Mouse (Mus musculus): ENCODE measurements around the gene Ccr7. TPM values are rescaled to one million over a fixed set of nuclear protein-coding genes. Genes with fewer than 3 reads are reported as not detected.

Ccr7 gene
- polyA plus RNA-seq, 1 experiment from 2014 or later, result 0.40 TPM

DNA sequence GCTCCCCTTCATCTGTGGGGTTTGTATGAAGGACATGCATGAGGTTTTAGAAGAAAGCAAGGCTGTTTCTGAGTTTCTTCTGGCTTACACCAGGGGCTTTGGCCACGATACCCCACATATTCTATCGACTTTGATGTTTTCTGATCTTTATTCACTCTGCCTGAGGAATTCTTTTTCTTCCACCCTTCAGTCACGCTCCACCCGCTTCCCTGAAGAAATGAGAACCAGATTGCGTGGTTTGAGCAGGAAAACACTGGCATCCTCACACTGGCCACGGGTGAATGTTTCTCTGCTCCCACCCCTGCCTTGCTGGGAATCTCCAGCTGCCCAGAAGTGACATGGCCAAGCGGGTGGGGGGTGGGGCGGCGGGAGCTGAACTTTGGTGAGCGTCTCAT lies 30.2 kb downstream of the Ccr7 start:
- Histone ChIP-seq H3K27me3 (no peaks in the 10 kb centered on the region), H3K9ac (replicated peaks) (no peak overlapping the region), H3K4me1 (replicated peaks) (peaks cover 57% of the 10 kb centered on the region), H3K4me3 (replicated peaks) (no peak overlapping the region), H3K4me2 (peak overlapping the region; percentile 20), H3K27ac (peak overlapping the region; percentile 85), H3K9me3 (peaks cover 7% of the 10 kb centered on the region; the same call in 1 of the 2 replicates), H3K36me3 (no peaks in the 10 kb centered on the region)
- 21% methylated on average over 10 of the region's 10 CpGs for WGBS
- no peak for ATAC-seq (ENCODE audit: insufficient number of reproducible peaks, insufficient read depth, low FRiP score, low TSS enrichment, low read depth)

DNA sequence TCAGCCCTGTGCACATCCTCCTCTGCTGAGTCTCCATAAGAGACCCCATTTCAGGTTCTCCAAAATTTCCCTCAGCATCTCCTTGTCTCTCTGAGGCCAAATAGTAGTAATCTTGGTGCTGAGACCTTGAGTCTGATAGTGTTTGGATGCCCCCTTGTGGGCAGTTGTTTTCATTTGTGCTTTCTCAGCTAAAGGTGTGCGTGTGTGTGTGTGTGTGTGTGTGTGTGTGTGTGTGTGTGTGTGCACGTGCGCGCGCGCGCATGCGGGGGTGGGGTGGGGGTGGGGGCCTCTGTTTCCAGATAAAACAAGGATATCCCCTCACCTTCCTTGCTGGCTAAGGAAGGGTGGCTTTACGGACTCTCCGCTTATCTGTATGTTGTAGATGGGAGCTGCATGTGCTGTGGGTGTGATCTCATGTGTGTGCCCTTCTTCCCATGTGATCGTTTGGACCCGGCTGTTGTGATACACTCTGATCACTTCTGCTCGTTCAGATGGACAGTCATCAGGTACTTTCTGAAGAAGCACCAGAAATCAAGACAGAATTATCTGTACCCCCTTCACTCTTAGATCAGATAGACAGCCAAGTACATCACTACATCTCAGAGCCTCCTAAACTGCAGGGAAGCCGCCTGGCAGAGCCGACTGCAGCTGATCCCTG lies 30.8 kb downstream of the Ccr7 start:
- Histone ChIP-seq H3K27me3 (no peaks in the 10 kb centered on the region), H3K27ac (peak overlapping the region; percentile 85), H3K4me2 (peak overlapping the region; percentile 20; the same call in 1 of the 2 replicates), H3K4me3 (replicated peaks) (no peak overlapping the region), H3K9ac (replicated peaks) (no peak overlapping the region), H3K4me1 (replicated peaks) (peaks cover 57% of the 10 kb centered on the region), H3K9me3 (peaks cover 7% of the 10 kb centered on the region; the same call in 1 of the 2 replicates), H3K36me3 (no peaks in the 10 kb centered on the region)
- no peak for ATAC-seq (ENCODE audit: insufficient number of reproducible peaks, insufficient read depth, low FRiP score, low TSS enrichment, low read depth)
- 49% methylated on average over 8 of the region's 15 CpGs for WGBS

DNA sequence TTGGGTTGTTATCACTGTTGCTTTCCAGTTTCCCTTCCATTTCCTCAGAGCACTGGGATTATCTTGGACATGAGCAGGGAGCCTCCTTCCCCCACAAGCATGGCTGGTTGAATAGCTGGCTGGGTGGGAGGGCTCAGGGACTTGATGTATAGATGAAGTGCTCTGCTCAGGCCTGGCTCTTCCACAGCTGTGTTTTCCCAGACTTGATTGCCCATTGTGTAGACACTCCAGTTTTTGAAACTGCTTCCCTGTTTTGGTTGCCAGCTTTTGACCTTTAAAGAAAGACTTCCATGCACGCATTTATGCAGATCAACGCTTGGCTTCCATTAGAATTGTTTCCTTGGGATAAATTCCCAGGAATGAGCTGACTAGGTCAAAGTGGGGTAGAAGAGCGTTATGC lies 32.2 kb downstream of the Ccr7 start:
- Histone ChIP-seq H3K4me1 (replicated peaks) (peaks cover 58% of the 10 kb centered on the region), H3K9ac (replicated peaks) (no peak overlapping the region), H3K4me2 (no peak overlapping the region), H3K4me3 (replicated peaks) (no peak overlapping the region), H3K9me3 (peaks cover 10% of the 10 kb centered on the region; the same call in 1 of the 2 replicates), H3K27ac (peak overlapping the region; percentile 18; the same call in 1 of the 2 replicates), H3K36me3 (no peaks in the 10 kb centered on the region), H3K27me3 (no peaks in the 10 kb centered on the region)
- WGBS, result 58% methylated on average over 3 of the region's 3 CpGs
- ATAC-seq (ENCODE audit: insufficient number of reproducible peaks, insufficient read depth, low FRiP score, low TSS enrichment, low read depth), result no peak

DNA sequence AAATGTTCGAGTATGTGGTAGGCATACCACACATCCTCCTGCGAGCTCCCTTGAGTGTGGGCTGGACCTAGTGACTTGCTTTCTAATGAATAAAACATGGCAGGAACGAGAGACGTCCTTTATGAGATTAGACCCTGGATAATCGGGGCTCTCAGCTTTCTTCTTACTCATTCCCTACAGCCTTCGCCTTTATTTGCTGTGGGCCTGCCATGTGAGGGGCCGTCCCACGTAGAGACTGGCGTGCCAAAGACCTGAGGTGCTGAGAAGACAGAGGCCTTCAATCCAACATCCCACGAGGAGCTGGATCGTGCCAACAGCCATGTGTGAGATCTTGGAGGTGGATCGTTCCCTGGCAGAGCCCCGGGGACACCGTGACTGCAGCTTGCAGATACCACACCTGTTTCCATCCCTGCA lies 33.7 kb downstream of the Ccr7 start:
- Histone ChIP-seq H3K9ac (replicated peaks) (no peak overlapping the region), H3K4me3 (replicated peaks) (no peak overlapping the region), H3K4me2 (no peak overlapping the region), H3K27ac (peak overlapping the region; percentile 85), H3K27me3 (no peaks in the 10 kb centered on the region), H3K9me3 (peaks cover 10% of the 10 kb centered on the region; the same call in 1 of the 2 replicates), H3K36me3 (no peaks in the 10 kb centered on the region), H3K4me1 (replicated peaks) (peaks cover 46% of the 10 kb centered on the region)
- 44% methylated on average over 14 of the region's 14 CpGs for WGBS
- ATAC-seq (ENCODE audit: insufficient number of reproducible peaks, insufficient read depth, low FRiP score, low TSS enrichment, low read depth), result no peak

DNA sequence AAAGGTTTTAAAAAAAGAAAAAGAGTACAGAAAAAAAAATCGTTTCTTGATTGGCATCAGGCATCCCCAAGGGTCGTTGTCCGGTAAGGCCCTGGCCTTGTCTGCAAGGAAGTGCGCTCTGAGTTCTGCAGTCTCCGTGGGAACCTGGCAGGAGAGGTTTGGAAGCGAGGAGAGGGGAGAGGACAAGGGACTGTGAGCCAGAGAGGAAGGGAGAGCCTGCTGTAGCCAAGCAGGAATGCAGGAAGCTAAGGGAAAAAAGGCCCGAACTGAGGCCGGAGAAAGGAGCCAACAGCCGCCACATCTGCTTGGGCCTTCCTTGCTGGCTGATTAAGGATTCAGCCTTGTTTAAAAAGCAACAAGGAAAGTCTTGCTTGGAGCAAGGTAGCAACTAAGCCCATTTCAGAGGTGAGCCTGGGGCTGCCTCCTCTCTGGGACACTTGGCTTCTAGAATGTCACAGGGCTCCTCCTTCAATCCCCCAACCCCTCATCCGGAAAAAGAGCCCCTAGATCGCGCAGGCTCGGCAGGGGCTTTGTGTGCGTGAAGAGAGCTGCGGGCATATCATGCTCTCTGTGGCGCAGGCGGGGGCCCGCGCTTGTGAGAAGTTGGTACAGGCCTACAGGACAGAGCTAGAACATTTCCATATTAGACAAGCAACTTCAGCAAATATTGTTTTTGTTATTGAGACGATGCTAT lies 34.2 kb downstream of the Ccr7 start:
- no peaks in the 10 kb centered on the region for H3K36me3 ChIP-seq
- H3K4me3 ChIP-seq (replicated peaks), result no peak overlapping the region
- peaks cover 10% of the 10 kb centered on the region; the same call in 1 of the 2 replicates for H3K9me3 ChIP-seq
- WGBS, result 53% methylated on average over 20 of the region's 20 CpGs
- no peak overlapping the region for H3K4me2 ChIP-seq
- no peak overlapping the region for H3K9ac ChIP-seq (replicated peaks)
- peaks cover 45% of the 10 kb centered on the region for H3K4me1 ChIP-seq (replicated peaks)
- ATAC-seq (ENCODE audit: insufficient number of reproducible peaks, insufficient read depth, low FRiP score, low TSS enrichment, low read depth), result no peak
- H3K27me3 ChIP-seq, result no peaks in the 10 kb centered on the region
- H3K27ac ChIP-seq, result peak overlapping the region; percentile 85

DNA sequence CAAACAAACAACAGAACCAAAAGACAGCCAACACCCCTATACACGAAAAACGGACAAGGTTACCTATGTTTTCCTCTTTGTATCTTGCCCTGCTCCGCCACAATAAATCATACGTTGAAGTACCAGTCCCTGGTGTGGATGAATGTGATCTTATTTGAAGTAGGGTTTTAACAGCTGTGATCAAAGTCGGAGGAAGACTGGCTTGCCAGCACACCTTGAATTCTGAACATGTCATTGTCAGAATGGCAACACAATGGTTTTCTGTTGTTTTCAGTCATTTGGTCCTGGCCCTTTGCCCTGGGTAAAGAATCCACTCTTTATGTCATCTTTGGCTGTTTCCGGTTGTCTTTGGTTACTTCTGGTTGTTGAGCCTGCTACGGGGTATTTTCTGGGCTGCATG lies 35.9 kb downstream of the Ccr7 start:
- peaks cover 10% of the 10 kb centered on the region; the same call in 1 of the 2 replicates for H3K9me3 ChIP-seq
- no peaks in the 10 kb centered on the region for H3K27me3 ChIP-seq
- ATAC-seq (ENCODE audit: insufficient number of reproducible peaks, insufficient read depth, low FRiP score, low TSS enrichment, low read depth), result no peak
- peaks cover 29% of the 10 kb centered on the region for H3K4me1 ChIP-seq (replicated peaks)
- no peaks in the 10 kb centered on the region for H3K36me3 ChIP-seq
- H3K27ac ChIP-seq, result no peak overlapping the region
- no peak overlapping the region for H3K4me2 ChIP-seq
- no peak overlapping the region for H3K4me3 ChIP-seq (replicated peaks)
- whole genome bisulfite sequencing, result 80% methylated on average over 7 of the region's 7 CpGs
- no peak overlapping the region for H3K9ac ChIP-seq (replicated peaks)

DNA sequence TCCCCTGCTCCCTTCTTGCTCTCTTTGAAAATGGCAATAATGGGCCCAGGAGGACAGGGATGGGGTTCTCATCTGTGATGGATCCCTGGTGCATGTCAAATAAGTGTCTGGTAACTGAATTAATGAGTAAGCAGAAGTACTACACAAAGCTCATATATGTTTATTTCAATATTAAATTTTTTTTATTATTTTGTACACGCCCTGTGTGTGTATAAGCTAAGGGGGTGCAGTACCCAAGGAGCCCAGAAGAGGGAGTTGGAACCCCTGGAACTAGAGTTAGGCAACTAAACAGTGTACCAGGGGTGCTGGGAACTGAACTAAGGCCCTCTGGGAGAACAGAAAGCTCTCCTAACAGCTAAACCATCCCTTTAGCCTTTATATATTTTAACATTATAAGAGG lies 36.5 kb downstream of the Ccr7 start:
- peaks cover 6% of the 10 kb centered on the region; the same call in 1 of the 2 replicates for H3K9me3 ChIP-seq
- no peaks in the 10 kb centered on the region for H3K27me3 ChIP-seq
- no peak overlapping the region for H3K9ac ChIP-seq (replicated peaks)
- peaks cover 33% of the 10 kb centered on the region for H3K4me1 ChIP-seq (replicated peaks)
- WGBS, result 87% methylated on average over 1 of the region's 1 CpGs
- H3K36me3 ChIP-seq, result no peaks in the 10 kb centered on the region
- H3K27ac ChIP-seq, result no peak overlapping the region
- H3K4me2 ChIP-seq, result no peak overlapping the region
- H3K4me3 ChIP-seq (replicated peaks), result no peak overlapping the region
- ATAC-seq (ENCODE audit: insufficient number of reproducible peaks, insufficient read depth, low FRiP score, low TSS enrichment, low read depth), result no peak

DNA sequence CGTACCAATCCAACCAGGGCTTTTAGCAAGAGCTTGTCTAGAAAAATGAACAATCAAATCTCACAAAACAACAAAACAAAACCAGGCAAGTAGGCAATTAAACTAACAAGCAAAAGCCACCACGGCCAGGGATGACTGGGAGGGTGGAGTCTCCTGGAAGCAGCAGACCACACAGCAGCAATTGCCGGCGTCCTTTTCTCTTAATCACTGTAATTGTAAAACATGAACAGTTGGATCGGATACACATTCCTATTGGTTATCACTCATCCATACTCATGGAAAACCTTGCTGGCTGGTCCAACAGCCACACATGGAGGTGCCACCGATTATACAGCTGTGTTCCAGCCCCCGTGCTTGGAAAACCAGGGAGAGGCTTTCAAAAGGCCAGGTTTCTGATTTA lies 37.0 kb downstream of the Ccr7 start:
- H3K4me2 ChIP-seq, result no peak overlapping the region
- WGBS, result 60% methylated on average over 7 of the region's 7 CpGs
- no peaks in the 10 kb centered on the region for H3K36me3 ChIP-seq
- 0 out of 2 replicates have a peak overlapping the region, but pooled peaks have one; percentile 23 for H3K27ac ChIP-seq
- H3K27me3 ChIP-seq, result no peaks in the 10 kb centered on the region
- H3K4me3 ChIP-seq (replicated peaks), result no peak overlapping the region
- H3K4me1 ChIP-seq (replicated peaks), result peaks cover 39% of the 10 kb centered on the region
- ATAC-seq (ENCODE audit: insufficient number of reproducible peaks, insufficient read depth, low FRiP score, low TSS enrichment, low read depth), result no peak
- H3K9ac ChIP-seq (replicated peaks), result no peak overlapping the region
- H3K9me3 ChIP-seq, result 0 out of 2 replicates have a peak, but pooled peaks cover 4% of the 10 kb centered on the region

DNA sequence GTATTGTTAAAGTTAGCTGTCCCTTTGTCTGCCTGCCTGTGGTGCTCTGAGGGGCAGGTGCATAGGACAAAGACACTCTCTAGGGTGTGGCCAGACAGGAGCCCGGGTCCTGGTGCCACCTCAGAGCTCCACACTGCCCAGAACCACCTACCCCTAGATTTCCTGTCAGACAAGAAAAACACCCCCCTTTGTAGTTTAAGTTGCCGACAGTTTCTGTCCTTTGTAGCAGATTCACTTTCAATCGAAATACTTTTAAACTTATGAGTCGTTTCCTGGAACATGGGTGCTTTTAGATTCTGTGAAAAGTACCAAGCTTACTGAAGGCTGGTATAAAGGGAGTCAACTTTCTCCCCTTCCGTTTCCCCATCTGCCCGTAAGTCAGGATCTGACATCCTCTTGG lies 38.9 kb downstream of the Ccr7 start:
- Histone ChIP-seq H3K4me2 (no peak overlapping the region), H3K36me3 (no peaks in the 10 kb centered on the region), H3K27me3 (no peaks in the 10 kb centered on the region), H3K4me1 (replicated peaks) (peaks cover 40% of the 10 kb centered on the region), H3K4me3 (replicated peaks) (no peak overlapping the region), H3K9ac (replicated peaks) (no peak overlapping the region), H3K27ac (no peak overlapping the region), H3K9me3 (peaks cover 4% of the 10 kb centered on the region; the same call in 1 of the 2 replicates)
- WGBS, result 84% methylated on average over 6 of the region's 6 CpGs
- no peak for ATAC-seq (ENCODE audit: insufficient number of reproducible peaks, insufficient read depth, low FRiP score, low TSS enrichment, low read depth)

DNA sequence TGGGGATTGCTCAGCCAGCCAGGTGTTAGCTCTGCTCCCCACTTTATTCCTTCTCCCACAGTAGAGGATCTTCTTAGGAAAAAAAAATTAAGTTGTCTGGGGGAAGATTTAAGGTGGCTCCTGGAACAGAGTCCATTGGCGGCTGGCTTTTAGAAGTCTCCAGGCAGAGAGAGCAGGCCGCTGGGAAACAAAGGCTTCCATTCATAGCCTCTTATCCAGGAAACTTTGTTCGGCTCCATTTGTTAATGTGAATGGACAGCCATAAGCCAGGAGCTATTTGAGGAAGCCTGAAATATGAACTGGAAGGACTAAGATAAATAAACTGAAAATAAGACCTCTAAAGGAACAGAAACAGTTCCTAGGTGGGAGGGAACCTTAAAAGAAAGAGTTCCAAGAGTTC lies 41.8 kb downstream of the Ccr7 start:
- no peak overlapping the region for H3K9ac ChIP-seq (replicated peaks)
- WGBS, result 9% methylated on average over 3 of the region's 3 CpGs
- H3K4me3 ChIP-seq (replicated peaks), result no peak overlapping the region
- H3K27me3 ChIP-seq, result no peaks in the 10 kb centered on the region
- ATAC-seq (ENCODE audit: insufficient number of reproducible peaks, insufficient read depth, low FRiP score, low TSS enrichment, low read depth), result no peak
- H3K9me3 ChIP-seq, result peaks cover 6% of the 10 kb centered on the region; the same call in 1 of the 2 replicates
- peaks cover 22% of the 10 kb centered on the region for H3K4me1 ChIP-seq (replicated peaks)
- no peaks in the 10 kb centered on the region for H3K36me3 ChIP-seq
- no peak overlapping the region for H3K4me2 ChIP-seq
- H3K27ac ChIP-seq, result peak overlapping the region; percentile 82

DNA sequence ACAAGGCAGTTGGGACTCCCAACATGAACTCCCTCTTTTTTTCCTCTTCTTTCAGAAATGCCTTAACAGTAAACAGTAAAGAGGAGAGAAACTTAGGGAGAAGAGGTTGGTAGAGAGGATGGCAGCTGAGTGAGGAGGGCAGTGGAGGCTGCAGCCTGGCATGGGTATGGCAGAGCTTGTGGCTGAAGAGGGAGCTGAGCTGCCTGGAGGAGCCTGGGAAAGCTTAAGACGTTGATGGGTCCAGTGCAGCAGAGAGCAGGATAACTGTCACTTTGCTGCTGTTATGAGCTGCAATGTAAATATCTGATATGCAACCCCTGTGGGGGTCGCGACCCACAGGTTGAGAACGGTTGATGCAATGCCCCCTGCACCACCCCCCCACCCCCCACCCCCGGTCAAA lies 42.2 kb downstream of the Ccr7 start:
- Histone ChIP-seq H3K36me3 (no peaks in the 10 kb centered on the region), H3K9ac (replicated peaks) (no peak overlapping the region), H3K4me2 (no peak overlapping the region), H3K27ac (peak overlapping the region; percentile 82), H3K27me3 (no peaks in the 10 kb centered on the region), H3K4me1 (replicated peaks) (peaks cover 20% of the 10 kb centered on the region), H3K9me3 (peaks cover 6% of the 10 kb centered on the region; the same call in 1 of the 2 replicates), H3K4me3 (replicated peaks) (no peak overlapping the region)
- ATAC-seq (ENCODE audit: insufficient number of reproducible peaks, insufficient read depth, low FRiP score, low TSS enrichment, low read depth), result no peak
- 30% methylated on average over 5 of the region's 5 CpGs for WGBS
